Mouse (Mus musculus) NIH3T3 (cell line): ENCODE measurements around the gene Gm21954.

Experiments
- DNase-seq: peaks from one replicate; pipeline ENCODE4 v3.0.0-alpha.2; 2012; ENCODE audit warnings: low read depth

The Gm21954 gene

DNA sequence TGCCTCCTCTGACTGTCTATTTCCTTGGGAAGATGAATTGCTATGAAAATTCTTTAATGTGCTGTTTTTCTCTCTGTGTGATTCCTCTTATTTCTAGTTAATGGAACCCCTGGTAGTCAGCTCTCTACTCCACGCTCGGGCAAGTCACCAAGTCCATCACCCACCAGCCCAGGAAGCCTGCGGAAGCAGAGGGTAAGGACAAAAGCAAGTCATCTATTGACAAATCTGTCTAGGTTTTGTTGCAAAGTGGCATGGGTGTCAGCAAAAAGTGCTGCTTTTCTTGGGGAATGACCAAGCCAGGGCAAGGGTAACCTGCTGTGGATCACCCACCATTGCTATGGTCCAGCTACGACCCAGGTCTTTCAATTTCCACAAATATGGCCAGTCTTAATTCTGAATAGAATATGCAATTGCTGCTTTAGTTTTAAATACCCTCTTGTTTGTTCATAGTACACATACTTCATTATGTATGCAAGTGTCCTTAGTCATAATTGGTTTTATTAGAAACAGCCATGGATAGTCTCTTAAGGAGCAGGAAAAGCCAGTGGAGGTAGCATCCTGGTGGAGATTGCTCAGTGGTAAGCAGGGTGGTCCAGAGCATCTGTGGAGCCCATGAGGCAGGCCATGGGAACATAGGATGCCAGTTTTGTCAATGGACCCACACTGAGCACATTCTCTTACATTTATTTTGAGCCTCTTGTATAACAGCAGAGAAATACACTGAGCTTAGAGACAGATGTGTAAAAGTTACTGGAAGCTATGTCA lies 8.9 kb downstream of the Gm21954 start:
- no peak for DNase-seq

- DNase-seq, result peak; percentile 85
These were observed 10.0 kb downstream of the Gm21954 start for GRCm38 (mm10) chr3:55461685-55462655.

GRCm38 (mm10) chr3:55461092-55461491 lies 10.9 kb downstream of the Gm21954 start:
- no peak for DNase-seq

DNA sequence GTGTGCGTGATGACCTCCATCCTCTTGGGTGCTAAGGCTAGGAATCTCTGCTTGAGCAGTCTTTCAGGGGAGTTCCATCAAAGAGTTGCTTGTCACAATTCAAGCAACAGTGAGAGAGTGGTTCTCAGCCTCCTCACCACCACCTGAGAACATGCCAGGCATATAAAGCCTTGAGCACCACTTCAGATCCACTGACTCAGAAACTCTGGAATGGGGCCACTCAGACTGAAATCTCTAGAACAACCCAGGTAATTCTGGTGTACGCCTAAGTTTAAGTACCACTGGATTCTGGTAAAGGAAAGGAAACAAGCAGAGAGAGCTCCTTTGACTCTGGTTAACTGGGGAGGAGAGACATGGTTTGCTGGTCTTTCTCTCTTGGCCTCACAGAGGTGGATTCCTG lies 19.5 kb downstream of the Gm21954 start:
- DNase-seq, result no peak

- DNase-seq, result peak; percentile 51
These were observed 20.1 kb downstream of the Gm21954 start for GRCm38 (mm10) chr3:55451877-55452276.

GRCm38 (mm10) chr3:55451035-55451434 lies 21.0 kb downstream of the Gm21954 start:
- no peak for DNase-seq

DNA sequence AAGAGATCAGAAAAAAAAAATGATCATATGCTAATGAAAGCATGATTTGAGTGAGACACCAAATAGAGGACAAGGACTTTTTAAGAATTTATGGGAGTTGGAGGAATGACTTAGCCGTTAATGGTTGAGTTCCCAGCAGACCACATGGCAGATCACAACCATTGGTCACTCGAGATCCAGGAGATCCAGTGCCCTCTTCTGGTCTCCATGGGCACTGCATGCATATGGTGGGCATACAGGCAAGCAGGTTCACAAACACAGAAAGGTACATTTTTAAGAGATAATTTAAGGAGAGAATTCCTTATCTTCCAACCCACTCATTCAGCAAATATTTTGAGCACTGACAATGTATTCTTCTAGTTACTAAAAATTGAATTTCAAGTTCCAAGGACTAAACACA lies 22.9 kb downstream of the Gm21954 start:
- no peak for DNase-seq

DNA sequence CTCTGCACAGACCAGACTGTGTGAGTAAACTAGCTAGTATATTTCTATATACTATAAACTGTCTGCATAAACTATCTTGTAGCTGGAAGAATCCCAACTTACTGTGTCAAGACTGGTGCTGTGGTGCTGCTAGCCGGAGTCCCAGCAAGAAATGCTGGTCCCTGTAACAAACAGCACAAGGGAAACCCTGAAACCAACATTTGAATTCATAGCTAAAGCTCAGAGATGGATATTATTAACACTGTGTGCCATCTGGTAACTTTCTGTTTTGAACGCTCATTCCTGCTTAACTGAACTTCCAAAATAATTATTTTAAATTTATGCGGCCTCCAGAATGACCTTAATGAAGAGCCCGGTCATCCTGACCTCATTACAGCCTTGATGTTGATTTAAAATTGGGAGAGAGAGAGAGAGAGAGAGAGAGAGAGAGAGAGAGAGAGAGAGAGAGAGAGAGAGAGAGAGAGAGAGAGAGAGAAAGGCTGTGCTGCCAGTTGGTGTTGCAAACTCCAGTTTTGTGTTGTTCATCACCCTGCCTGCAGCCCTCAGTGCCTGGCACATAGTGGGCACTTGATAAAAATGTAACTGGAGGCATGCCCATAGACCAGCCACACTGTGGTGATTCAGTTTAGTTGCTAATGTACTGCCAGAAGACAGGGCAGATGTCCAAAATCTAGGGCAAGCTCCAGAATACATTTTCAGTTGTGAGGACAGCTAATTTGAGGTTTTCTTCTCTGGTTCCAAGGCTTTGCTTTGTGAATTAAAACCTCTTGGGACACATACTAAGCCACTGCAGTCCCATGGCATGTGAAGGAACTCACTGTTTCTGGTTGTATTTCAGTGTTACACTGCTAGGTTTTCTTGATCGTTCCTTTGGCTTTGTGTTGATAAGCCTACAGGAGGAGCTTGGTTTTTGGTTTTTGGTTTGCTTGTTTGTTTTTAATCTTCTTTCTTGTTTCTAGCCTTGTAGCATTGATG lies 24.2 kb downstream of the Gm21954 start:
- DNase-seq, result peak; percentile 87

GRCm38 (mm10) chr3:55446681-55447080 lies 25.3 kb downstream of the Gm21954 start:
- DNase-seq, result no peak

DNA sequence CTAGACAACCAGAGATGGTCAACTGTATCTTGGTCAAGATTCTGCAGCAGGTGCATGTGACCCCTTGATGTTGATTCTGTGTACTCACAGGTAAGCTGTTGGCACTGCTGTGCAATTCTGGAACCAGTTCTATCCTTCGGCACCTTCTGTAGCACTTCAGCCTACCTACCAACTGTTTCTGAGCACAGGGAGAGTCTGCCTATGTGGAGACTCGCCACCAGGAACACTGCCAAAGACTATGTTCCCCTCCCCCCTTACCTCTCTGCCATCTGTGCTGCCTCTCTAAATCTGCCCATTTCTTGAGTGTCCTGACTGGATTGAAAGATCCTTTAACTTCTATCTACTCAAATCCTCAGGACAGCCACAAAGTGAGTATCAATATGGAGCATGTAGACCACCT lies 28.3 kb downstream of the Gm21954 start:
- DNase-seq, result no peak

GRCm38 (mm10) chr3:55443271-55443670 lies 28.7 kb downstream of the Gm21954 start:
- no peak for DNase-seq

GRCm38 (mm10) chr3:55442012-55442645 lies 29.9 kb downstream of the Gm21954 start:
- DNase-seq, result no peak

- DNase-seq, result no peak
These were observed 31.7 kb downstream of the Gm21954 start for GRCm38 (mm10) chr3:55440342-55440741.

- no peak for DNase-seq
These were observed 33.1 kb downstream of the Gm21954 start for GRCm38 (mm10) chr3:55438824-55439446.

DNA sequence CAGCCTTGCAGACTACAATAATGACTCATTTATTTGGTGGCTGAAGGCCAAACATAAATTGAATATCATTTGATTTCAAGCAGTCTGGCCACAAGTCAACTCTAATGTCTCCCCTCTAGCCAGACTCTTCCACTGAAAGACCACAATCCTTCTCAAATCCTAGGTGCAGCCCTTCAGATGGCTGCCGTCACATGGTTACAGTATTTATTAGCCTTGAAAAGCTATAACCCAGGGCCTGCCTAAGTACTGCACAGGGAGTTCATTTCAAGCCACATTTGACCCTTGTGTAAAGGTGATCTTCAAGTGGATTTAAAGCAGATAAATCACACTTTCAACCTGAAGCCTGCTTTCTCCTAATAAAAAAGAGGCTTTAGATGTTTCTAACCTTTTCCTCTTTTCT lies 37.7 kb downstream of the Gm21954 start:
- peak; percentile 40 for DNase-seq

DNA sequence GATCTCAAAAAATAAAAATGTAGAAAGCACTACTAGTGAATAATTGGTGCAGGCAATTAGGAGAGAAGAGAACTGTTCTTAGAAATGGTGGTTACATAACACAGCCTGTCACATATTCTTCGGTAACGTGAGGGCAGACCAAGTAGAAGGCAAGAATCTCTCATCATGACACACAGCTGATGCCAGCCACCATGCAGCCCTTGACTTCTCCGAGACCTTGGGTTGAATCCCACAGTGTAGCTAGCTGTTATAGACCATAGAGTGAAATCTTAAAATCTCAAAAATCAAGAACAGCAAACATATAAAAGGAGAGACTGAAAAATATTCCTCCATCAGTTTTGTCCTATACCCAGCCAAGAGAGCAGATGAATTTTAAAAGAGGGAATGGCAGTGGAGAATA lies 40.8 kb downstream of the Gm21954 start:
- DNase-seq, result no peak

GRCm38 (mm10) chr3:55430022-55430549 lies 41.9 kb downstream of the Gm21954 start:
- no peak for DNase-seq

GRCm38 (mm10) chr3:55423640-55424397 lies 48.2 kb downstream of the Gm21954 start:
- peak; percentile 25 for DNase-seq

- DNase-seq, result no peak
These were observed 51.5 kb downstream of the Gm21954 start for GRCm38 (mm10) chr3:55420436-55421083.
